Mouse (Mus musculus) small intestine, adult 2 months (tissue): ENCODE measurements at regions not wholly inside any gene's neighbourhood (a gene's known extent, or its start where the extent isn't known, plus 50 kb on each side); places are given as distances from the start of the nearest gene placed in this dataset.
"Not testable (repeated sequence)": the region's sequence is repeated elsewhere in the genome, so short reads cannot be mapped to it uniquely, and the experiment has no call there.

Experiments used
- H3K27ac ChIP-seq: fragments of 200-500 bp; 2 replicates; pipeline ENCODE4 v1.5.1; 2012; ENCODE audit warnings: low read depth, low read length, control low read depth, inconsistent platforms; ENCODE audit not compliant: insufficient read depth
- H3K27me3 ChIP-seq: fragments of 200-500 bp; 2 replicates; pipeline ENCODE4 v1.6.1; 2012; ENCODE audit warnings: mild to moderate bottlenecking, moderate library complexity, low read length, inconsistent platforms; ENCODE audit not compliant: control insufficient read depth, insufficient read depth
- H3K36me3 ChIP-seq: fragments of 200-500 bp; 2 replicates; pipeline ENCODE4 v1.6.1; 2012; ENCODE audit warnings: mild to moderate bottlenecking, low read length, control low read depth, inconsistent platforms; ENCODE audit not compliant: control insufficient read depth, insufficient read depth
- H3K4me1 ChIP-seq: fragments of 200-500 bp; 2 replicates; pipeline ENCODE4 v1.6.1; 2012; ENCODE audit warnings: low read length, inconsistent platforms, mixed read lengths; ENCODE audit not compliant: control insufficient read depth, insufficient read depth, insufficient read length
- H3K4me3 ChIP-seq: fragments of 200-500 bp; 2 replicates; pipeline ENCODE4 v1.5.1; 2012; ENCODE audit warnings: low read depth, mild to moderate bottlenecking, control low read depth, inconsistent platforms, low read length, moderate library complexity
- CTCF ChIP-seq: fragments of 200-500 bp; IDR thresholded peaks from 2 replicates; pipeline ENCODE4 v1.5.1; 2012; ENCODE audit warnings: low read depth, mild to moderate bottlenecking, control low read depth, inconsistent platforms, low read length, moderate library complexity, mixed read lengths; ENCODE audit not compliant: insufficient replicate concordance, insufficient read length; ENCODE audit errors: extremely low read depth
- POLR2A ChIP-seq: fragments of 200-500 bp; IDR thresholded peaks from 2 replicates; pipeline ENCODE4 v1.6.1; 2012; ENCODE audit warnings: low read depth, mild to moderate bottlenecking, control low read depth, inconsistent platforms, low read length, moderate library complexity
- WGBS: fragments of 180-500 bp; shearing (Covaris S2); methylation state at CpG from one replicate; pipeline ENCODE4 v1.1.7; 2018; 5-methylcytosine and 5-hydroxymethylcytosine counted together

- H3K36me3 ChIP-seq = no peaks in the 10 kb centered on the region
- H3K27me3 ChIP-seq = no peaks in the 10 kb centered on the region
- no peaks in the 10 kb centered on the region for H3K4me1 ChIP-seq
- no peak overlapping the region for H3K4me3 ChIP-seq
- WGBS = 52% methylated on average over 5 of the region's 5 CpGs
- TF ChIP-seq CTCF (no peak), POLR2A (no peak)
- no peak overlapping the region for H3K27ac ChIP-seq
Measured at GRCm38 (mm10) chr9:113115576-113115975, 592.5 kb downstream of the Pdcd6ip start.

- H3K4me3 ChIP-seq = no peak overlapping the region
- no peaks in the 10 kb centered on the region for H3K27me3 ChIP-seq
- no peaks in the 10 kb centered on the region for H3K36me3 ChIP-seq
- H3K4me1 ChIP-seq = no peaks in the 10 kb centered on the region
- no peak overlapping the region for H3K27ac ChIP-seq
- TF ChIP-seq CTCF (no peak), POLR2A (no peak)
Measured at GRCm38 (mm10) chr9:113112753-113113152, 595.3 kb downstream of the Pdcd6ip start.

- Histone ChIP-seq H3K27me3 (no peaks in the 10 kb centered on the region), H3K4me1 (no peaks in the 10 kb centered on the region), H3K36me3 (no peaks in the 10 kb centered on the region), H3K27ac (no peak overlapping the region), H3K4me3 (no peak overlapping the region)
- TF ChIP-seq CTCF (no peak), POLR2A (no peak)
- 84% methylated on average over 1 of the region's 1 CpGs for WGBS
Measured at GRCm38 (mm10) chr9:113101733-113102132, 606.3 kb downstream of the Pdcd6ip start.

GRCm38 (mm10) chr9:113100641-113101040 lies 607.4 kb downstream of the Pdcd6ip start:
- TF ChIP-seq POLR2A (no peak), CTCF (no peak)
- WGBS = 75% methylated on average over 4 of the region's 4 CpGs
- Histone ChIP-seq H3K27me3 (no peaks in the 10 kb centered on the region), H3K36me3 (no peaks in the 10 kb centered on the region), H3K4me3 (no peak overlapping the region), H3K4me1 (no peaks in the 10 kb centered on the region), H3K27ac (no peak overlapping the region)

GRCm38 (mm10) chr9:113095421-113095820 lies 612.6 kb downstream of the Pdcd6ip start:
- H3K4me1 ChIP-seq, H3K27ac ChIP-seq, H3K4me3 ChIP-seq, H3K27me3 ChIP-seq, H3K36me3 ChIP-seq: not testable (repeated sequence)
- 58% methylated on average over 1 of the region's 1 CpGs for WGBS

- no peaks in the 10 kb centered on the region for H3K27me3 ChIP-seq
- no peak for TF ChIP-seq POLR2A
- TF ChIP-seq CTCF = no peak
- WGBS = 78% methylated on average over 13 of the region's 13 CpGs
- no peaks in the 10 kb centered on the region for H3K4me1 ChIP-seq
- H3K27ac ChIP-seq = no peak overlapping the region
- H3K4me3 ChIP-seq = no peak overlapping the region
- no peaks in the 10 kb centered on the region for H3K36me3 ChIP-seq
Measured at GRCm38 (mm10) chr9:113093863-113094390, 614.1 kb downstream of the Pdcd6ip start.

GRCm38 (mm10) chr9:113091881-113092280 lies 616.2 kb downstream of the Pdcd6ip start:
- TF ChIP-seq CTCF (no peak), POLR2A (no peak)
- H3K27me3 ChIP-seq = no peaks in the 10 kb centered on the region
- H3K36me3 ChIP-seq = no peaks in the 10 kb centered on the region
- WGBS = 86% methylated on average over 5 of the region's 5 CpGs
- H3K27ac ChIP-seq = no peak overlapping the region
- H3K4me3 ChIP-seq = no peak overlapping the region
- H3K4me1 ChIP-seq = no peaks in the 10 kb centered on the region

DNA sequence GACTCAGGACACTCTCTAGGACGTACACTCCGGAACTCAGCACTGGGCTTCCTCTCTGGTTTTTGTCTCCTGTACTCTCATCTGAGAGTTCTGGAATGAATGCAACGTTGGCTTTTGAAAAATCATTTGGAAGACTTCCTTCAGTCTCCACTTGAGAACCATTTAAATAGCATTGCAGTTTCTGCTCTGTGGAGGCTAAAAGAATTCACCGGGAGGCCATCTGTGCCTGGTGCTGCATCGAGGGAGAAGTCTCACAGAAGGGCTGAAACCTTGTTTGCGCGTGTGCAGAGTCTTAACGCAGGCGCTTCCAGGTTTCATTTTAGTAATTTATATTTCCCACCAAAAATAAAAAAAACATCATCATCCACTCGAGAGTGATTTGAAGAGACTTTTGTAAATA lies 620.3 kb downstream of the Pdcd6ip start:
- Histone ChIP-seq H3K36me3 (no peaks in the 10 kb centered on the region), H3K4me1 (no peaks in the 10 kb centered on the region), H3K27me3 (no peaks in the 10 kb centered on the region), H3K27ac (no peak overlapping the region), H3K4me3 (no peak overlapping the region)
- WGBS = 85% methylated on average over 10 of the region's 10 CpGs
- no peak for TF ChIP-seq POLR2A
